8 mouse cellular contexts compared by ENCODE assay signal in the genomic region with DNA sequence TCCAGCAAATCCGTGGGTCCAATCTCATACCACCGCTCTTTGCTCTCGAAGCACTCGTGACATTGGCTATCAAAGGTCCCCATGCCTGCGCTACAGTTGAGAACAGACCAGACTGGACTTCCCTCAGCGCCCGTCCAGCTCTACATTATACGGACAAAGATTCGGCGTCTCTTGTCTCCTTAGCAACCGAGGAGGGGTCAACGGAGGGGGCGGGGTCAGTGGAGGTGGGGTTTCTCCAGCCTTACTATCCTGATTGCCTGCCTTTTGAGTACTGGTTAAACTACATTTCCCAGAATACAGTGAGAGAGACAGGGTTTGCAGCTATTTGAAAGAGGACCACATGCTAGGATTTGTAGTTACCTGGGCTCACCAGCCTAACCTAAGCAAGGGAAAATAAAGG. TPM values are rescaled to one million over a fixed set of nuclear protein-coding genes. Genes with fewer than 3 reads are reported as not detected.
DNase-seq lines count a peak whose midpoint lies in the region; ATAC-seq lines count a peak whose summit lies in the region.

A gene (minus strand): TSS at position 169 of the 400 bp plus-strand sequence.

- H3K4me3 ChIP-seq in hindbrain, embryonic 12.5 days = peak within 1 kb of the TSS; percentile 17; the same call in 1 of the 2 replicates

- no peaks in the 10 kb centered on the region for H3K4me1 ChIP-seq in hindbrain, embryonic 12.5 days

- H3K4me2 ChIP-seq in hindbrain, embryonic 12.5 days (replicated peaks) = peak within 1 kb of the TSS; percentile 50

- peak; percentile 82 for DNase-seq in Muller cell, postnatal 12 days (ENCODE audit: inconsistent ontology term)
- DNase-seq in cerebellum, adult 9-10 months = peak; percentile 24
- DNase-seq in layer of hippocampus, adult 9-11 months = peak; percentile 42
- peak; percentile 69 for DNase-seq in lung, postnatal 14 days
- peak; percentile 32 for DNase-seq in right cerebral cortex, postnatal 25 days
- DNase-seq in MN1 (ENCODE audit: low spot score) = no peak

- no peaks in the 10 kb centered on the region for H3K9me3 ChIP-seq in hindbrain, embryonic 12.5 days (replicated peaks)

- H3K27me3 ChIP-seq in hindbrain, embryonic 12.5 days = no peaks in the 10 kb centered on the region

- WGBS in hindbrain, embryonic 12.5 days = 5% methylated on average over 13 of the region's 13 CpGs

- H3K36me3 ChIP-seq in hindbrain, embryonic 12.5 days = no peaks in the 10 kb centered on the region

- H3K27ac ChIP-seq in hindbrain, embryonic 12.5 days = no peak within 1 kb of the TSS

- H3K9ac ChIP-seq in hindbrain, embryonic 12.5 days = no peak within 1 kb of the TSS

- ATAC-seq in frontal cortex, adult (ENCODE audit: low TSS enrichment) = 0 out of 2 replicates have a peak, but pooled peaks have one; percentile 31
- peak; percentile 86 for ATAC-seq in hindbrain, embryonic 12.5 days (ENCODE audit: low FRiP score)

RNA-seq across cellular contexts. Expression of the gene that starts here (rescaled TPM):
- 1.7 TPM in 2 replicates for polyA plus RNA-seq in hindbrain, embryonic 12.5 days (2016; fragmentation: Nextera tagmentation; extraction: Ambion mirVana)
